Mouse (Mus musculus) myocyte (in vitro differentiated cells): ENCODE measurements around the gene Avil.

ENCODE experiments used
- MYOD1 ChIP-seq, 3 experiments: IDR thresholded peaks; one replicate each; pipeline ENCODE4 v1.6.1; 2011; ENCODE audit warnings: control low read depth in 2 of 3, low read depth in 2 of 3, mild to moderate bottlenecking in 2 of 3, moderate library complexity in 1 of 3; ENCODE audit not compliant: insufficient read length in 2 of 3, control insufficient read depth in 1 of 3
- POLR2A ChIP-seq: IDR thresholded peaks from one replicate; pipeline ENCODE4 v1.6.1; 2011; ENCODE audit warnings: low read depth, mild to moderate bottlenecking, control low read depth, moderate library complexity; ENCODE audit not compliant: insufficient read length
- POLR2AphosphoS2 ChIP-seq: IDR thresholded peaks from one replicate; pipeline ENCODE4 v1.6.1; 2011; ENCODE audit warnings: low read depth, control low read depth; ENCODE audit not compliant: insufficient read length
- REST ChIP-seq: IDR thresholded peaks from one replicate; pipeline ENCODE4 v1.6.1; 2011; ENCODE audit warnings: mild to moderate bottlenecking, control low read depth, moderate library complexity; ENCODE audit not compliant: insufficient read depth, insufficient read length

DNA sequence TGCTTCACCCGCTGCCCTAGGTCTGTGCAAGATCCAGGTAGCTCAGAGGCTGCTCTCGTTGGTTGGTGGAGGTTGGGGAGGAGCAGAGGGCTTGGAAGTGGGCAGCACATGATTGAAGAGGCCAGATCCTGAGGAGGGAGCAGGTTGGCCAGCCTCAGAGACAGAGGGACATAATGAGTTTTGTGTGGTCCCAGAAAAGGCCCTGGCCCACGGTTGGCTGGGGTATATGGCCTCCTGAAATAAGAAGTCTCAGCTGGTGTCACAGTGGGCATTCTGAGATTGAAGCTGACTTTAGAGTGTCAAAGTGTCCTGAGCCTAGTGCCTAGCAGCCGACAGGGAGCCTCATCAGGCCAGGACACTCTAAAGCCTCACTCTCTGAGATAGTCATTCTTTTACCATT is 15.4 kb upstream of the Avil start:
- no peak for TF ChIP-seq MYOD1 (IDR thresholded peaks at IDR 0.05; ENCODE audit: control insufficient read depth in 1 of 3, insufficient read length in 2 of 3, low read depth in 2 of 3)
- TF ChIP-seq REST = no peak
- no peak for TF ChIP-seq POLR2AphosphoS2
- TF ChIP-seq POLR2A = no peak
